Mouse (Mus musculus) spleen, postnatal 14 days (tissue): Measurements from ENCODE around the gene Chst2.
A peak's percentile ranks its signal among the peaks of the same experiment; 100 is the strongest.

ENCODE experiments used
- DNase-seq, 2 experiments: peaks; one replicate each; pipeline ENCODE4 v3.0.0; 2021 to 2022; ENCODE audit warnings: low spot score in 2 of 2

Chst2 gene

DNA sequence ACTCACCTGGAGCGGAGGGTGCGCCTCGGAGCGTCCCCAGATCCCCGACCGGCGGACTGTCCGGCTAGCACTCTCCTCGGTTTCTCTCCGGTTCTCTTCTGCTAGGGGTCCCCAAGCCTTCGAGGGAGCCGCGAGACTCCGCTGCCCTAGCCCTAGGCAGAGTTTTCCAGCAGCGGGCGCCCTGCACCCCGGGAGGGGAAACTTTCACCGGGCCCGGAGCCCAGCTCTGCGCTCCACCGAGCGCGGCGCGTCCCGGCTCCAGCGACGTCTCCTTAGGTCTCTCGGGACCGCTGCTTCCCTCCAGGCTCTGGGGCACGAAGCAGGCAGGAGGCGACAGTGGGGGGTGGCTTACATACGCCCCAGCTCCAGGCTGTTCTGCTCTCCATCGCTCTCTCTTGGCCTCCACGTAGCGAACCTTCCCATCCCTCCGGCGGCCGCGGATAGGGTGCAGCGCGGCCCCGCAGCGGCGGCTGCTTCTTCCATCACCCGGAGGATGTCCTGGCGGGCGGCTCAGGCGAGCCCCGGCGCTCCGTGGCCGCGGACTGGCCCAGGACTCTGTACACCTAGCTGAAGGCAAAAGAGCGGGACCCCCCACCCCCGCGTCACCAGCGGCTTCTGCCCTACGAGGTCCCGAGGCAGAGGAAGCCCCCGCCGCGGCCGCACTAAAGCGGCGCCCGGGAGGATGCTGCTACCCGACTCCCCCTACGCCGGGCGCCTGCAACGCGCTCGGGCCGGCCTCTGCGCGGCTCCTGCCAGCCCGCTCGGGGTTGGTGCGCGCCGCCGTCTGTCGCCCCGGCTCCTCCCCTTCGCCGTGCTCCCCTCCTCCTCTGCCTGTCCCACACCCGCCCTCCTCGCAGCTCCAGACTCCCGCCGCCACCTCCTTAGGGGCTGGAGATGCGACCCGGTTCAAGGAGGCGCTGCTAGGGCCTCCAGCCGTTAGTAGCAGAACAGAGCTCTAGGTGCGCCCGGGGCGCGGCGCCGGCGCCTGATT, at the start of gene Chst2:
Gene Chst2 (minus strand): TSS at position 152 of the 991 bp plus-strand sequence.
- DNase-seq, result peak in 1 of 2 experiments; percentile 17

DNA sequence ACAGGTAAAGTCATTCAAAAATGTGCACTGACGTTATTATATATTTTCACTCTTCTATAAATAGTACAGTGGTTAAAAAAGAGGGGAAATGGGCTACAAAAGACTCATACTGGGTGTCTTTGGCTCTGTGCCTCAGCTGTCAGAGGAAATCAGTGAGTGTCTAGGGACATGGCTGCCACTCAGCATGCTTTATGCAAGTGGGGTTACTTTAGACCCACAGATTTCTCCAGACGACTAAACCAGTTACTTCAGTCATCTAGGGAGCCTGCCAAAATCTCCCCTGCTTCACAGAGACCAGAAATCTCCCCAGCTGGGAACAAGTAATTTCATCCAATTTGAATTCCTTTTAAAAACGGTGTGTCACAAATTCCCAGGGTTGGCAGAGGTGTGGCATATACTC, 45.4 kb upstream of the Chst2 start:
- no peak for DNase-seq

DNA sequence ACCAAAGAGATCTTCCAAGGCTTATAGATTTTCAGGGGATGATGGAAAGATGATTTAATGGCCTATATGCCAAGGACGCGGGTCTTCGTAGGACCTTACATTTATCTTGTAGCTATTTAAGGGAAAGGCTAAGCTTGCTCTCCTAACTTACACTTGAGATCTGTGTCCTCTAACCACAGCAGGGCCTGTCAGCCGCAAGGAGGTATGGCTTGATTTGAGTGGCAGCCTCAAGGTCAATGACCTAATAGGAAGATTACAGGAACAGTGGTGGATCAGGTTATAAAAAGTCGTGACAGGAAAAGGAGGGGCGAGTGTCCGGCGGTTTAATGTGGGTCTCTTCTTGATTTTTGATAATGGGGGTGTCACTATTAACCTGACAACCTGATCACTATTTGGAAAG, 44.1 kb upstream of the Chst2 start:
- no peak for DNase-seq

GRCm38 (mm10) chr9:95442321-95442731, 35.8 kb upstream of the Chst2 start:
- no peak for DNase-seq

GRCm38 (mm10) chr9:95437883-95438282, 31.4 kb upstream of the Chst2 start:
- DNase-seq, result no peak

DNA sequence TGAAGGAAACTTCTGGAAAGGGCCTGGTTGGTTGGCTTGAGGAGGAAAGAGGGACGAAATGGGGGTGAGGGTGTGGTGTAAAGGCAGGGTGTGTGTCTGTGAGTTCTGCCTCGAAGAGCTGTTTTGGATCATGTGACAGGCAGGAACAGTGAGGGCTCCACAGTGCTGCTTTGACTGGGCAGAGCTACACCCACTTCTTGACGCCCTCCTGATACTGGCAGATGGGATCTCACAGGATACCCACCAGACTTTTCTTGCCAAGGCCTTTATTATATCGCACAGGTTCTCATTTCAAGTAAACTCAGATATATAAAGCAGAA, 29.7 kb upstream of the Chst2 start:
- no peak for DNase-seq

DNA sequence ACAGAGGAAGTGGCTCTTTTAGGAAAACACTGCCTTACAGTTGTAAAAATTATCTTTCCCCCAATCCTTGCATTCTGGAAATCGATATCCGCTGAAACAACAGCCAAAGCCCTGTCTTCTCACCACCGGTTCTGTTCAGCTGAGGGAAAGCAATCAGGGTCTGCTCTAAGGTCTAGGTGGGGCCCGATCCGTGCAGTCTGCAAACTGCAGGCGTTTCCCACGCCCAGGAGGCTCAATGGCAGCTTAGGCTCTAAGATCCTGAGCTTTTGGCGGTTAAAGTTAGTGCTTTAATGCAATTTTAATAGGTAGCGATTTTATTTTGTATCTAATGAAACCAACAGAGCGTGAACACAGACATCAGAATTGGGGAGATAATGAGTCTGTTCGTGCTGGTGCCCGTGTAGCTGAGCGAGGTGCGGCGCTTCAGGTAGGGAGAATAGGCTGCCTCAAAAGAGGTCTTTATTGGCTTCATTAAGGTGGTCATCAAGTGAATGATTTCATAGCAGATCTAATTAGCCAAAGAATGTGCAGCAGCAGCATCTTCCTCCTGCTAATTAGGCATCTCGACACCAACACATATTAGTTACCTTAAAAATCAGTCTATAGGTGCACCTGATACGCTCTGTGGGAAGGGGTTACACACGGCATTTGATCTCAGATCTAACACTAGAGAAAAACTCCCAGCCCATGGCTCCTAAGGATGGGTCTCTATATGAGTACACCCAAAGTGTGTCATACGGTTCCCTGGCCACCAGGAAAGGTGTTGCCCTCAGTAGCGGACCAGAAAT, 29.2 kb upstream of the Chst2 start:
- DNase-seq, result no peak

DNA sequence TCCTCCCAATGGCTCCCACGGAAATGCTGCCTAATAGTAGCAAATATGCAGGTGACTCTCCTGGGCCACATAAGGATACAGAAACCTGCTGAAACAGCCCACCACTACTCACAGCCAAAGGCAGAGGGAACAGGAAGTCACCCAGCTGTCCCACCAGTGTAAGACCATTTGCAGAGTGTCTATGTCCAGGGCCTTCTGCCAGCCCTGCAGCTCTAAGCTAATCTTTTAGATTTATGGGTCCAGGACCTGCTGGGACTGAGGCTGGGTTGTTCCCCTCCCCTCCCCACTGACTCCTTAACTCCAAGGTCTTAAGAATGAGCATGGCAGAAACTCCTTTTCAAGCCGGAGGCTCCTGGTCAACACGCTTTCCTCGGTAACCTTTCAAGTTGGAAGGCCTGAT, 21.8 kb upstream of the Chst2 start:
- DNase-seq, result no peak

DNA sequence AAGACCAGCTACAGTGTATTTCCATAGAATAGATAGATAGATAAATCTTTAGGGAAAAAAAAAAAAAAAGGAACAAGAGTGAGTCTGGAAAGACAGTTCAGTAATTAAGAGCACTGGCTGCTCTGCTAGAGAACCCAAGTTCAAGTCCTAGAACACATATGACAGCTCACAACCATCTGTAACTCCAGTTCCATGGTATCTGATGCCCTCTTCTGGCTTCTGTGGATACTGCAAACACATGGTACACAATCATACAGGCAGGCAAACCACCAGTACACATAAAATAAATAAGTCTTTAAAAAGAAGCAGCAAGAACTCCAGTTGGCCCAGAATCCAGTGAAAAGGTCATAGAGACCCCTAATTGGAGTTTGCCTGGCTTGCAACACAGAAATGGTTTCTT, 7.4 kb upstream of the Chst2 start:
- DNase-seq, result no peak

- no peak for DNase-seq
These were observed 5.5 kb upstream of the Chst2 start for GRCm38 (mm10) chr9:95412047-95412446.

DNA sequence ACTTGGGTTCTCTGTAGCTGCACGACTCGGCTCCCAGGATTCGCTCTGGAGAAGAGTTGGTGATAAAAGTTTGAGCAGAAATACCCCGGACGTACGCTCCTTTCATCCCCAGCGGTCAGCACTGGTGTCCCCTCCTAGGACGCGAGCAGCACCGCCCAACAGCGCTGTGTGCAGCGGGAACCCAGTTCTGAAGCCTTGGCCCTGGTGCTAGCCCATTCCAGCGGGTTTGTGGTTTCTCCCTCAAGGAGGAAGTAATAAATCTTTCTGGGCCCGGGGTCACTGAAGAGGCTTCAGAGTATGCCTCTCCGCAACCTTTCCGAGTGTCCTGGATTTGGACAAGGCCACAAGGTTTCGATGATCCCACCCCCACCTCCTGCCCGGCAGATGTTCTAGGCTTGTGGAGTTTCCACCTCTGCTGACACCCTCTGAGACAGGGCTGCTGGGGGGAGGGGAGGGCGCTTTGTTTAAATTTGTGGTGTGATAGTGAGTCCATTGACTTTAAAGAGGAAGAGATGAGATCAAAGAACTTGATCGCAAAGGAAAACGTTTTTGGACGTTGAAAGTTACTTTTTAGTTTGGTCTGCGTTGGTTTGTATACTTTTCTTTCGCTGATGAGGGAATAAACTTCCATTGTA, 1.2 kb upstream of the Chst2 start:
- DNase-seq, result no peak

DNA sequence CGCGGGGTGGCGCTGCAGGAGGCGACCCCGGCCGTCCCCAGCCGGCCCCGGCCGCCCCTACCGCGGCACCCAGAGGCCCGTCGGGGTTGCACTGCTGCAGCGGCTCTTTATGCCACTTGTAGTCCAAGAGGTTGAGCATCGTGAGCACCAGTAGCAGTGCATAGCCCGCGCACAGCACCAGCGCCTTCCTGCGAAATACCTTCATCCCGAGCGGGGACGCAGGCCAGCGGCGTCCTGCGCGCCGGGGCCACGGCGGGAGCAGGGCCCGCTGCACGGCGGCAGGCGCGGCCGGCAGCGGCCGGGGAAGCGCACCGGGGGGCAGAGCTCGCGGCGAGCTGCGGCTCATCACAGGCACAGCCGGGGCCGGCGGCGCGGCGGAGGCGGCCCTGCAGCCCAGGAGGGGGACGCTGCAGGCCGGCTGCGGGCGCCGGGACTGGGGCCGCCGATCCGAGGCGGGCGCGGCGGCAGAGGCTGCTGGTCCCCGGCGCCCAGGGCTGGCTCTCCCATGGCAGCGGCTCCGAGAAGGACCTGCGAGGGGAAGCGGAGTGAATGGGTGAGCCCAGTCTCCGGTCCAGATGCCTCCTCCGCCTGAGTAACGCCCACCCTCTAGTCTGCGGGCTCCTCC, 464 bp downstream of the Chst2 start:
- no peak for DNase-seq

DNA sequence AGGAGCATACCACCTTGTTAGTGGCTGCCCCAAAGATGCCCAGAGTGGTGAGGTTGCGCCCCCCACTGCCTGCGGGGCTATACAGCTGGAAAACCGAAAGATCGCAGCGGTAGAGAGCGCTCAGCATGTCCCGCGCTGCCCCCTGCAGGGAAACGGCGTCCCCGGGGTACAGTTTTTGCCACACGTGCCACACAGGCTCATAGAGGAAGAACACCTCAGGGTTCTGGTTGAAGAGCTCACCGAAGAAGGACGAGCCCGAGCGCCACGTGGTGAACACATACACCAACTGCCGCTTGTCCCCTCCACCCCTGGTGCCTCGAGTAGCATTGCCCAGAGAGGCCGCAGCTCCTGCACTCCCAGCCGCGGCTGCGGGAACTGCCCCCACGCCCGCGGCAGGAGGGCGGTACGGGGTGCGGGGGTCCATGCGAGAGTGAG, 994 bp downstream of the Chst2 start:
- peak; percentile 25 to 26 for DNase-seq

GRCm38 (mm10) chr9:95404811-95405465, 1.6 kb downstream of the Chst2 start:
- DNase-seq, result no peak

DNA sequence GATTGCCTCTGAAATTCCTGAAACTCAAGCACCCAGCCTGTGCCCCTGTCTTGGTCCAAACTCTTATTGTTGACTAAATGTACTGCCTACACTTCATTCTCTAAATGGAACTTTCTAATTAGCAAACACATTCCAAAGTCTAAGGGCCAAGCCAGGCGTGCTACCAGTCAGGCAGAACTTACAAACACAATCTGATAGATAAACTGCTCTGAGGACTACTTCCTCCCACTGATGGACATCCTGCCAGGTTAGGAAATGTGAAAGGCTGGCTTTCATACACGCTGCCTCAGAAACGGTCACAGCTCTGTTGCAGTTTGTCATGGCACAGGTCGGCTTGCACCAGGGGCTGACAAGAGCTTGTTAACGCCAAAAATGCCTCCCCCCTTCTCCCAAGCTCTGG, 4.8 kb downstream of the Chst2 start:
- no peak for DNase-seq

DNA sequence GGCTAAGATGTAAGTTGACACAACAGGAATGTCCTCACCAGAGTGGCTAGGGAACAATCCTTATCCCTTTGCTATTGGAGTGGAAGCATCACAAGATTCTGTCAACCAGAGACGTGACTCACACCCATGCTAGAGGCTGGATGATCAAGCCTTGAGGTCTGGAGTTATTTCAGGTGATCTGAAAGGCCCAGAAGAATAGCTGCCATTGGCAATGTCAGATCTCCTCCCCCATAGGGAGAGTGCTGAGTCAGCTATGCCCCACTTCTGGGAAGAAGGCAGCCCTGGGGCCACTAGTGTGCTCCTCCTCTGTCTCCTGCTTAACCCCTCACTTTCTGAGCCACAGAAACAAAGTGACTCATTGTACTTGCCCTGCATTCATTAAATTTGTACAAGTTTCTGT, 14.5 kb downstream of the Chst2 start:
- DNase-seq, result no peak

DNA sequence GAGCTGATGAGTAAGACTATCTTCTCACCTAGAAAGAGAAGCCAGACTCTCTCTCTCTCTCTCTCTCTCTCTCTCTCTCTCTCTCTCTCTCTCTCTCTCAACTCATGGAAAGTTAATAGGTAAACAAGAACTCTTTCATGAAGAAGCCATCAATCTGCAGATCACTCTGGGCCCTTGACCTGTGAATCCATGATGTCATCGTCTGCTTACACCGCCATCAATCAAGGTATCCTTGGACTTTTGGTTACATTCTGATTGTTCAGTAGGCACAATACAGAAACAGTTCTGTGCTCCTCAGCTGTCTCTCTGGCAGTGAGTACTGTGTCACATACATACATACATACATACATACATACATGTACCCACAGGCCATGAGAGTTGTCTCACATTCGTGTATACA, 16.6 kb downstream of the Chst2 start:
- no peak for DNase-seq

DNA sequence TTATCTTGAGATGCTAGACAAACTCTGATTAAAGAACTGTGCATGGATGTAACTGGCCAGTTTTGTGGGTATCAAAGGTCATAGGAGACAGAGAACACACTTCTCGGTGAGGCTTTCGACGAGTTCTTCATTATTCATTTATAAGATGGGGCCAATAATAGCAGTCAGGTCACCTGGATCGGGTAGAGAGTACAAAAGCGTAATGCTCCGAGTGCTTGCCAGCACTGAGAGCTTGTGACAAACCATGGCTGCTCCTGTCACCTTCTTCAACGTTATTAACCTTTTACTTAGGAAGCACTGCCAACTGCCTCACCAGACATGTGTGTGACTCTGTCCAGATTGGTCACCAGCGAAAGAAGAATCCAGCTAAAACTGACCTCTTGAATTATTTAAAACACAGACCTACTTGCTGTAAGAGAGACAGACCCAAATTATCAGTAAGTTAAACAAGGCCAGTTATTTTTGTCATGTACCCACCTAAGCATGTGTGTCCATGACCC, 18.6 kb downstream of the Chst2 start:
- DNase-seq, result no peak

- DNase-seq, result no peak
These were observed 30.6 kb downstream of the Chst2 start for GRCm38 (mm10) chr9:95375966-95376365.

DNA sequence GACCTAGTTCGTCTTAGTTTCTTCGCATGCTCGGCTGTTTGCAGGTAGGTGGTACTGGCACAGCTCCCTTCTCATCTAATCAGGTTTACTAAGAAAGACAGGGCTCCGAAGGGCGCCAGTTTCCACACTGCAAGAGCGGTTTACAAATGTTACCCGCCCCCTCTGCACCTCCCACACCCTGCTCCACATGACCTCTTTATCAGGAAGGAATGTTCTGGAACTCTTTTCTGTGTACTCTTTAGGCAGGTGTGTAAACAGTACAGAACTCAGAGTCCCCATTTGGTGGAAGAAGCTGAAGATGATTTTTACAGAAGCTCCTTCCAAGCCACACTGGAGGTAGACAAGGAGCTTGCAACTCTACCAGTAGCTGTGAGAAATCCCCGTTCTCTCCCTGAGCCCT, 31.2 kb downstream of the Chst2 start:
- DNase-seq, result no peak

GRCm38 (mm10) chr9:95373741-95374140, 32.8 kb downstream of the Chst2 start:
- no peak for DNase-seq
